Mouse (Mus musculus) heart, embryonic 12.5 days (tissue): ENCODE data around the gene Olfr304. TPM values are rescaled to one million over a fixed set of nuclear protein-coding genes. Genes with fewer than 3 reads are reported as not detected.
"Not testable (repeated sequence)": the region's sequence is repeated elsewhere in the genome, so short reads cannot be mapped to it uniquely, and the experiment has no call there.

Experiments used
- ATAC-seq: fragments of 200-750 bp; cut with Nextera tagmentation; 2 replicates; pipeline ENCODE4 v1.8.0; 2017; ENCODE audit warnings: moderate TSS enrichment, moderate library complexity; ENCODE audit not compliant: insufficient number of reproducible peaks, low FRiP score
- H3K27ac ChIP-seq: fragments of 300-500 bp; sonication (generic); 2 replicates; pipeline ENCODE4 v1.5.1; 2016; ENCODE audit warnings: mild to moderate bottlenecking, moderate library complexity; ENCODE audit not compliant: poor library complexity, severe bottlenecking
- H3K27me3 ChIP-seq: fragments of 300-500 bp; sonication (generic); replicated peaks from 2 replicates; pipeline ENCODE4 v1.6.1; 2016; ENCODE audit warnings: mild to moderate bottlenecking, moderate library complexity
- H3K36me3 ChIP-seq: fragments of 300-500 bp; sonication (generic); 2 replicates; pipeline ENCODE4 v1.6.1; 2016; ENCODE audit warnings: mild to moderate bottlenecking, moderate library complexity
- H3K4me1 ChIP-seq: fragments of 300-500 bp; sonication (generic); replicated peaks from 2 replicates; pipeline ENCODE4 v1.6.1; 2016; ENCODE audit warnings: mild to moderate bottlenecking
- H3K4me2 ChIP-seq: fragments of 300-500 bp; sonication (generic); 2 replicates; pipeline ENCODE4 v1.6.1; 2016; ENCODE audit warnings: mild to moderate bottlenecking, moderate library complexity
- H3K4me3 ChIP-seq: fragments of 300-500 bp; sonication (generic); 2 replicates; pipeline ENCODE4 v1.5.1; 2016; ENCODE audit warnings: mild to moderate bottlenecking
- H3K9ac ChIP-seq: fragments of 300-500 bp; sonication (generic); 2 replicates; pipeline ENCODE4 v1.6.1; 2016; ENCODE audit warnings: mild to moderate bottlenecking, moderate library complexity
- H3K9me3 ChIP-seq: fragments of 300-500 bp; sonication (generic); replicated peaks from 2 replicates; pipeline ENCODE4 v1.6.1; 2016; ENCODE audit warnings: mild to moderate bottlenecking, moderate library complexity
- WGBS: fragments of 180-500 bp; shearing (Covaris S2); methylation state at CpG from one replicate; pipeline ENCODE4 v1.1.7; 2016; 5-methylcytosine and 5-hydroxymethylcytosine counted together
- polyA plus RNA-seq: library from polyadenylated mRNA; unstranded; fragments of >200 nt; fragmentation: Nextera tagmentation; extraction: Ambion mirVana; gene quantifications from 2 replicates; pipeline ENCODE4 v1.2.1, GENCODE M21; 2016

Gene Olfr304
- polyA plus RNA-seq = not detected in 2 replicates

DNA sequence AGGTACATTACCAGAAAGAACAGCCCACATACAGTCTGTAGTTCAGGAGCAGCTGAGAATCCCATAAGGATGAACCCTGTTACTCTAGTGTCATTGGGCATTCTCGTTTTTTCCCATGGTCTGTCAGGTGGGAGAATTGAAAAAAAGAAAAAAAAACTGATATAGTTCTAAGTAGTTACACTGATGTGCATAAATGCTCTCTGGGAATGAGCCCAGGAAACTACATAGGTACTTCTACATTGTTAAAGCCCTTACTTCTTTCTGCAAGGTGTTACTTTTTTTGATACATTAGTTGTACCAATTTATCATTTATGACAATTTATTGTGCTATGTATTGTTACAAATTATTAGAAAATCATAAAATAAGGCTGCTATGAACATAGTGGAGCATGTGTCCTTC is at the start of gene Olfr304:
Gene Olfr304 (minus strand): TSS at position 101 of the 400 bp plus-strand sequence.
- no peaks in the 10 kb centered on the region for H3K27me3 ChIP-seq
- H3K9me3 ChIP-seq = no peaks in the 10 kb centered on the region
- H3K36me3 ChIP-seq = no peaks in the 10 kb centered on the region
- ATAC-seq = no peak
- no peak within 1 kb of the TSS for H3K4me2 ChIP-seq
- H3K27ac ChIP-seq = no peak within 1 kb of the TSS
- H3K4me3 ChIP-seq = no peak within 1 kb of the TSS
- H3K9ac ChIP-seq = no peak within 1 kb of the TSS
- WGBS = 34% methylated on average over 1 of the region's 1 CpGs
- H3K4me1 ChIP-seq = no peaks in the 10 kb centered on the region

- no peaks in the 10 kb centered on the region for H3K4me1 ChIP-seq
- H3K27ac ChIP-seq = no peak within 1 kb of the TSS
- H3K36me3 ChIP-seq = no peaks in the 10 kb centered on the region
- H3K4me3 ChIP-seq = no peak within 1 kb of the TSS
- H3K27me3 ChIP-seq = no peaks in the 10 kb centered on the region
- H3K9ac ChIP-seq = no peak within 1 kb of the TSS
- H3K4me2 ChIP-seq = no peak within 1 kb of the TSS
- H3K9me3 ChIP-seq = no peaks in the 10 kb centered on the region
- ATAC-seq = no peak
- 72% methylated on average over 2 of the region's 2 CpGs for WGBS
Observed at GRCm38 (mm10) chr7:86403546-86403945, 17.1 kb upstream of the Olfr304 start, which contains the start of gene Olfr301. TSS of gene Olfr301 (plus strand) at chr7:86403846.

DNA sequence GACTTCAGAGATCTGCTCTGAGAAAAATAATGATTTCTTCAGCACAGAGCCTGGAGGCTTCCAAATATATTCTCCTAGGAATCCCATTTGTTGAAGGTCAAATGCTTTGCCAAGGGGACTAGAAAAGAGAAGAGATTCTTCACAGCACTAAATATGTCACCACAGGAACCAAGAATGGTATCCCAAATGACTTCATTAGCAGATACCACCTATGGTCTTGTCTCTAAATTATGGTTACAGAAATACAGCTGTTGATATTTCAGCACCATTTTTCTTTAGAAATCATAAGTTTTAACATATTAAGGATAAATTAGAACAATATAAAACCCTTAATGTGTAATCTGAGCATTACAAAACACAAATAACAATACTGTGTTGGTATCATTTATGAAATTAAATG is 11.2 kb upstream of the Olfr304 start, which contains the start of gene Olfr303:
Gene Olfr303 (minus strand): TSS at position 101 of the 400 bp plus-strand sequence.
- H3K27me3 ChIP-seq = no peaks in the 10 kb centered on the region
- no peak within 1 kb of the TSS for H3K27ac ChIP-seq
- no peak within 1 kb of the TSS for H3K4me2 ChIP-seq
- H3K9ac ChIP-seq = no peak within 1 kb of the TSS
- no peaks in the 10 kb centered on the region for H3K9me3 ChIP-seq
- ATAC-seq = no peak
- H3K4me3 ChIP-seq = no peak within 1 kb of the TSS
- H3K36me3 ChIP-seq = no peaks in the 10 kb centered on the region
- H3K4me1 ChIP-seq = no peaks in the 10 kb centered on the region

- no peak for ATAC-seq
- 68% methylated on average over 3 of the region's 3 CpGs for WGBS
- no peaks in the 10 kb centered on the region for H3K36me3 ChIP-seq
Observed at GRCm38 (mm10) chr7:86385769-86386168, 689 bp downstream of the Olfr304 start.

DNA sequence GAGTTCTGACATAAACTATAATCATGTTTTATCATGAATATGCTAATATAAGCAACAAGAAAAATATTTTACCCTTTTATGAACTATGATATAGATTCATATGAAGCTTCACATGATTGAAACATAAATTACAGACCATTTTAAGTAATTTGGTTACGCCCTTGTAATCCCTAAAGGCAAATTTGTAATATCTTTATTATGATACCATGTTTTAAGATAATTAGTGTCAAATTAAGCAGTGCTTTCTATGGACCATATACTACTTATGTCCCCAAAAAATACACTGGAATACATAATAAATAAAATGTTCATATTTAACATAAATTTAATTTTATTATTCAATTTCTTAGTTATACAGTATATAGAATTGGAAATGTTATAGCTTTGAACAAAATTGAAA is 19.6 kb downstream of the Olfr304 start, which contains the start of gene Olfr305:
Gene Olfr305 (minus strand): TSS at position 101 of the 400 bp plus-strand sequence.
- Histone ChIP-seq H3K27ac (no peak within 1 kb of the TSS), H3K36me3 (no peaks in the 10 kb centered on the region), H3K27me3 (no peaks in the 10 kb centered on the region), H3K4me3 (no peak within 1 kb of the TSS), H3K9ac (no peak within 1 kb of the TSS), H3K9me3 (no peaks in the 10 kb centered on the region), H3K4me2 (no peak within 1 kb of the TSS), H3K4me1 (no peaks in the 10 kb centered on the region)
- ATAC-seq = no peak
- 74% methylated on average over 1 of the region's 1 CpGs for WGBS

More at GRCm38 (mm10) chr7:86385769-86386168, 689 bp downstream of the Olfr304 start:
- Histone ChIP-seq H3K4me2 (no peak overlapping the region), H3K9me3 (no peaks in the 10 kb centered on the region), H3K27me3 (no peaks in the 10 kb centered on the region), H3K9ac (no peak overlapping the region), H3K4me3 (no peak overlapping the region), H3K4me1 (no peaks in the 10 kb centered on the region), H3K27ac (no peak overlapping the region)

DNA sequence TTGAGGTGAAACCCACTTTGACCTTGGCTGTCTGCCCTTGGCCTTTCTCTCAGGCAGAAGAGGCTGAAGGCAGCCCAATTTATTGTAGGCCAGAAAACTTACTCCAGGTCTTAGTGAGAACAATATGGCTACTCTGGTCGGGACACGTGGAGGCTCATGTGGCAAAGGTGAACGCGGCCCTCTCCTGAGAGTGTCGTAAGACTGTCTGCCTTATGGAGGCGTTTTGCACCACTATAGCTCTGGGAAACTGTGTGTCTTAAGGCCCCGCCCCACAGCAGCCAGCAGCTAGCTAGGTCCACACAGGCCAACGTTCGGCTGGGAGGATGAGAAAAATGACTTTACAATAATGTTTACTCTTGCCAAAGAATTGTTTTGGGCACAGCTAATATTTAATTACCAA is 40.2 kb downstream of the Olfr304 start:
- not testable (repeated sequence) for H3K4me2 ChIP-seq, H3K9me3 ChIP-seq, H3K27me3 ChIP-seq, H3K4me1 ChIP-seq, ATAC-seq, H3K27ac ChIP-seq, H3K9ac ChIP-seq, H3K4me3 ChIP-seq, H3K36me3 ChIP-seq
- WGBS = 83% methylated on average over 9 of the region's 9 CpGs

DNA sequence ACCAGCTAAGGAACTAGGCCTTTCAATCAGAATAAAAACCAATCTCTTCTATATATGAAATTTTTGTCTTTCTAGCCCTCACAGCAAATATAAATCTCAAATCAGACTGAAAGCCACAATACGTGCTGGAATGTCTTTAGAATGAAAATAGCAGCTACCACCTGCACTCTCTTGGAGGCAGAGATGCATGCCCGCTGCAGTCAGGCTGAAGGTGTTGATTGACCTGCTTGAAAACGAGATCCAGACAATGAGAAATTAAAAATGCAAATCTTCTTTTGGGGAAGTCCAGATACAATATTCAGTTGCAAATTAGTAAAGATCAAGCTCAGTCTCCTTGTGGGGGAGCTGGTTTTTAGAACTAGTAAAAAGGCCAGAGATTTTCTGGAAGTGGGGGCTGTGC is 42.2 kb downstream of the Olfr304 start:
- Histone ChIP-seq H3K36me3 (no peaks in the 10 kb centered on the region), H3K27me3 (no peaks in the 10 kb centered on the region), H3K4me3 (no peak overlapping the region), H3K4me1 (no peaks in the 10 kb centered on the region), H3K9ac (no peak overlapping the region), H3K4me2 (no peak overlapping the region), H3K9me3 (0 out of 2 replicates have a peak, but pooled peaks cover 6% of the 10 kb centered on the region), H3K27ac (no peak overlapping the region)
- ATAC-seq = no peak
- WGBS = 60% methylated on average over 3 of the region's 3 CpGs

- 66% methylated on average over 14 of the region's 14 CpGs for WGBS
- no peak overlapping the region for H3K9ac ChIP-seq
- H3K4me1 ChIP-seq = no peaks in the 10 kb centered on the region
- H3K4me3 ChIP-seq = no peak overlapping the region
- no peak overlapping the region for H3K27ac ChIP-seq
- no peaks in the 10 kb centered on the region for H3K36me3 ChIP-seq
- no peak for ATAC-seq
- no peaks in the 10 kb centered on the region for H3K27me3 ChIP-seq
- H3K9me3 ChIP-seq = no peaks in the 10 kb centered on the region
- no peak overlapping the region for H3K4me2 ChIP-seq
Observed at GRCm38 (mm10) chr7:86342881-86343565, 43.4 kb downstream of the Olfr304 start.

- Histone ChIP-seq H3K4me3 (no peak within 1 kb of the TSS), H3K27me3 (no peaks in the 10 kb centered on the region), H3K4me2 (no peak within 1 kb of the TSS), H3K36me3 (no peaks in the 10 kb centered on the region), H3K9ac (no peak within 1 kb of the TSS), H3K9me3 (no peaks in the 10 kb centered on the region), H3K4me1 (no peaks in the 10 kb centered on the region), H3K27ac (no peak within 1 kb of the TSS)
- WGBS = 54% methylated on average over 1 of the region's 1 CpGs
- no peak for ATAC-seq
Observed at GRCm38 (mm10) chr7:86337486-86337885, 49.0 kb downstream of the Olfr304 start, which contains the start of gene Olfr307. TSS of gene Olfr307 (minus strand) at chr7:86337586.

Other genes with a start within 250 kb of the Olfr304 start
- not detected in 2 replicates for gene Vmn2r75, start 214.9 kb downstream of the Olfr304 start, polyA plus RNA-seq
- gene Vmn2r76, start 140.3 kb downstream of the Olfr304 start, polyA plus RNA-seq = not detected in 2 replicates
- not detected in 2 replicates for gene Olfr310, start 109.5 kb downstream of the Olfr304 start, polyA plus RNA-seq
- not detected in 2 replicates for gene Olfr309, start 73.0 kb downstream of the Olfr304 start, polyA plus RNA-seq
- gene Olfr308, start 61.0 kb downstream of the Olfr304 start, polyA plus RNA-seq = not detected in 2 replicates
- gene Olfr307, start 49.1 kb downstream of the Olfr304 start, polyA plus RNA-seq = not detected in 2 replicates
- not detected in 2 replicates for gene Olfr305, start 19.7 kb downstream of the Olfr304 start, polyA plus RNA-seq
- not detected in 2 replicates for gene Olfr303, start 11.1 kb upstream of the Olfr304 start, polyA plus RNA-seq
- not detected in 2 replicates for gene Olfr301, start 17.2 kb upstream of the Olfr304 start, polyA plus RNA-seq
- gene Olfr299, start 73.3 kb upstream of the Olfr304 start, polyA plus RNA-seq = not detected in 2 replicates
- gene Olfr298, start 105.8 kb upstream of the Olfr304 start, polyA plus RNA-seq = not detected in 2 replicates
- gene Olfr297, start 133.3 kb upstream of the Olfr304 start, polyA plus RNA-seq = not detected in 2 replicates
- gene Olfr295, start 197.2 kb upstream of the Olfr304 start, polyA plus RNA-seq = not detected in 2 replicates
- not detected in 2 replicates for gene Olfr294, start 230.0 kb upstream of the Olfr304 start, polyA plus RNA-seq